ENCODE assay signal across 18 mouse cellular contexts in genomic region chr13:98687931-98688330, GRCm38 (mm10). TPM values are rescaled to one million over a fixed set of nuclear protein-coding genes. Genes with fewer than 3 reads are reported as not detected.
DNase-seq lines count a peak whose midpoint lies in the region; ATAC-seq lines count a peak whose summit lies in the region.
"Had no signal": no experiment of that assay in that cellular context is flagged by ENCODE, and none has a peak within 500 bp of the region (broad histone marks: within the 10 kb centered on the region; RNA-seq: fewer than 3 reads in every experiment).

No protein-coding gene starts in this region.

- no peaks in the 10 kb centered on the region for H3K9me3 ChIP-seq in intestine, embryonic 14.5 days (ENCODE audit: control insufficient read depth, low read length)
- H3K9me3 ChIP-seq in intestine, embryonic 16.5 days (ENCODE audit: control insufficient read depth, low read length), result no peaks in the 10 kb centered on the region
- H3K9me3 ChIP-seq in neural tube, embryonic 13.5 days, result 0 out of 2 replicates have a peak, but pooled peaks cover 2% of the 10 kb centered on the region
- H3K9me3 ChIP-seq: heart, embryonic 12.5 days had no signal

- H3K4me2 ChIP-seq in intestine, embryonic 14.5 days (ENCODE audit: low read length), result no peak overlapping the region
- no peak overlapping the region for H3K4me2 ChIP-seq in intestine, embryonic 16.5 days (ENCODE audit: low read depth, low read length)
- no peak overlapping the region for H3K4me2 ChIP-seq in neural tube, embryonic 13.5 days
- H3K4me2 ChIP-seq: heart, embryonic 12.5 days had no signal

- no peaks in the 10 kb centered on the region for H3K36me3 ChIP-seq in intestine, embryonic 14.5 days (ENCODE audit: control insufficient read depth, insufficient read depth, low read length)
- H3K36me3 ChIP-seq in intestine, embryonic 16.5 days (ENCODE audit: control insufficient read depth, insufficient read depth, low read length), result no peaks in the 10 kb centered on the region
- no peaks in the 10 kb centered on the region for H3K36me3 ChIP-seq in neural tube, embryonic 13.5 days
- H3K36me3 ChIP-seq: heart, embryonic 12.5 days had no signal

- WGBS in intestine, embryonic 14.5 days, result 67% methylated on average over 9 of the region's 9 CpGs
- 64% methylated on average over 9 of the region's 9 CpGs for WGBS in intestine, embryonic 16.5 days
- WGBS in neural tube, embryonic 13.5 days, result 34% methylated on average over 9 of the region's 9 CpGs

- H3K9ac ChIP-seq in intestine, embryonic 14.5 days (ENCODE audit: low read length), result no peak overlapping the region
- no peak overlapping the region for H3K9ac ChIP-seq in intestine, embryonic 16.5 days (ENCODE audit: low read depth, low read length)
- no peak overlapping the region for H3K9ac ChIP-seq in neural tube, embryonic 13.5 days
- H3K9ac ChIP-seq: heart, embryonic 12.5 days had no signal

- H3K27ac ChIP-seq in intestine, embryonic 14.5 days (ENCODE audit: low read depth), result no peak overlapping the region
- H3K27ac ChIP-seq in intestine, embryonic 16.5 days (ENCODE audit: low read length), result no peak overlapping the region
- H3K27ac ChIP-seq in neural tube, embryonic 13.5 days (replicated peaks), result no peak overlapping the region

- peak; percentile 40 for DNase-seq in intestine, embryonic 14.5 days (ENCODE audit: low spot score)
- peak; percentile 3 for DNase-seq in brain, embryonic 18.5 days (ENCODE audit: low read depth, low spot score)
- peak; percentile 32 for DNase-seq in layer of hippocampus, adult 9-11 months
- DNase-seq in lung, postnatal 25 days (ENCODE audit: low spot score), result no peak
- no peak for DNase-seq in urinary bladder, adult 18-20 months (ENCODE audit: low spot score in 2 of 2)
- DNase-seq: adrenal gland, postnatal 14 days; cerebellum, adult 8-10 months; kidney, postnatal 4 days; lung, postnatal 4 days; thymus, postnatal 14 days had no signal

- no peaks in the 10 kb centered on the region for H3K27me3 ChIP-seq in intestine, embryonic 14.5 days (replicated peaks; ENCODE audit: control insufficient read depth, insufficient read depth, low read length)
- H3K27me3 ChIP-seq in intestine, embryonic 16.5 days (replicated peaks; ENCODE audit: control insufficient read depth, insufficient read depth, low read length), result no peaks in the 10 kb centered on the region
- no peaks in the 10 kb centered on the region for H3K27me3 ChIP-seq in neural tube, embryonic 13.5 days

- H3K4me3 ChIP-seq in intestine, embryonic 14.5 days (ENCODE audit: low read depth, low read length), result no peak overlapping the region
- no peak overlapping the region for H3K4me3 ChIP-seq in intestine, embryonic 16.5 days (ENCODE audit: low read length)
- H3K4me3 ChIP-seq in neural tube, embryonic 13.5 days, result no peak overlapping the region
- H3K4me3 ChIP-seq: heart, embryonic 12.5 days had no signal

- ATAC-seq in intestine, embryonic 14.5 days (replicated peaks; ENCODE audit: low FRiP score, low TSS enrichment, low read depth), result no peak
- ATAC-seq in intestine, embryonic 16.5 days, result no peak
- peak; percentile 78 for ATAC-seq in neural tube, embryonic 13.5 days (ENCODE audit: low read depth)
- ATAC-seq in monocyte, adult 5-6 weeks (replicated peaks; ENCODE audit: insufficient number of reproducible peaks, low FRiP score, low TSS enrichment, poor library complexity, severe bottlenecking), result no peak
- ATAC-seq: inflammation-experienced regulatory T-cells, adult 6 months had no signal

- H3K4me1 ChIP-seq in intestine, embryonic 14.5 days (replicated peaks; ENCODE audit: control insufficient read depth, insufficient read depth, low read length), result no peaks in the 10 kb centered on the region; the same call in 1 of the 2 replicates
- H3K4me1 ChIP-seq in intestine, embryonic 16.5 days (ENCODE audit: control insufficient read depth, insufficient read depth, low read length), result peaks cover 18% of the 10 kb centered on the region
- H3K4me1 ChIP-seq in neural tube, embryonic 13.5 days (replicated peaks), result peaks cover 9% of the 10 kb centered on the region

RNA-seq across cellular contexts. Expression of gene Tmem171, which starts 6.7 kb away (rescaled TPM):
- polyA plus RNA-seq in intestine, embryonic 14.5 days (2014; fragmentation: Nextera tagmentation; extraction: Ambion mirVana), result 18.1 and 19.7 TPM in 2 replicates
- 36.4 and 43.2 TPM in 2 replicates for polyA plus RNA-seq in intestine, embryonic 16.5 days (2015; fragmentation: Nextera tagmentation; extraction: Ambion mirVana)
- polyA plus RNA-seq in neural tube, embryonic 13.5 days (2015; fragmentation: Nextera tagmentation; extraction: Ambion mirVana), result not detected in 2 replicates
- total RNA-seq in monocyte, adult 5-6 weeks (2017), result 2.5 to 2.7 TPM in 2 of 3 replicates, not detected in the other
- total RNA-seq: liver, adult 2 months; neutrophil, adult 5-6 weeks had no signal

RNA-seq across cellular contexts. Expression of gene Tmem174, which starts 50.7 kb away (rescaled TPM):
- polyA plus RNA-seq in intestine, embryonic 14.5 days (2014; fragmentation: Nextera tagmentation; extraction: Ambion mirVana), result 0.15 and 0.20 TPM in 2 replicates
- 0.07 and 0.10 TPM in 2 replicates for polyA plus RNA-seq in intestine, embryonic 16.5 days (2015; fragmentation: Nextera tagmentation; extraction: Ambion mirVana)
- not detected in 2 replicates for polyA plus RNA-seq in neural tube, embryonic 13.5 days (2015; fragmentation: Nextera tagmentation; extraction: Ambion mirVana)
- not detected in 3 replicates for total RNA-seq in monocyte, adult 5-6 weeks (2017)
- total RNA-seq: adrenal gland, postnatal 14 days; liver, adult 2 months; neutrophil, adult 5-6 weeks had no signal
- polyA plus RNA-seq: embryonic facial prominence, embryonic 14.5 days; heart, embryonic 12.5 days; inflammation-experienced regulatory T-cells, adult 6 months; liver, adult 2 months had no signal

Comparison
In these comparisons a context has a peak if more than half of its experiments do, and no peak if none do; other contexts are left out.
1. DNase-seq: peak in intestine, embryonic 14.5 days (single experiment), brain, embryonic 18.5 days (single experiment) and layer of hippocampus, adult 9-11 months (single experiment); none in lung, postnatal 25 days (single experiment) and urinary bladder, adult 18-20 months (0 of 2).
2. RNA of gene Tmem171, which starts 6.7 kb away (polyA plus RNA-seq): 36.4 to 43.2 TPM in intestine, embryonic 16.5 days and 18.1 to 19.7 TPM in intestine, embryonic 14.5 days; not detected in neural tube, embryonic 13.5 days; every median in the first group is over 10 times any median in the second.